Mouse (Mus musculus): ENCODE results near the gene Gpbp1. TPM values are rescaled to one million over a fixed set of nuclear protein-coding genes. Genes with fewer than 3 reads are reported as not detected.

The Gpbp1 gene
- polyA plus RNA-seq, 1 experiment: 29.9 TPM

- Histone ChIP-seq H3K27ac (ENCODE audit: control insufficient read depth, insufficient read depth, low read depth, low read length) (no peak overlapping the region), H3K27me3 (ENCODE audit: control insufficient read depth, insufficient read depth, low read length) (no peaks in the 10 kb centered on the region), H3K4me3 (ENCODE audit: control insufficient read depth, low read depth, low read length) (no peak overlapping the region; the same call in 1 of the 2 replicates), H3K36me3 (ENCODE audit: control insufficient read depth, insufficient read depth, low read length) (no peaks in the 10 kb centered on the region; the same call in 1 of the 2 replicates), H3K4me1 (ENCODE audit: control insufficient read depth, insufficient read depth, low read length) (no peaks in the 10 kb centered on the region)
- no peak for TF ChIP-seq CTCF (IDR thresholded peaks at IDR 0.05; ENCODE audit: control insufficient read depth, insufficient read depth, insufficient replicate concordance, low read depth, low read length)
- no peak for TF ChIP-seq POLR2A (IDR thresholded peaks at IDR 0.05; ENCODE audit: control insufficient read depth, low read depth, low read length)
Observed at GRCm38 (mm10) chr13:111467350-111467749, 22.6 kb downstream of the Gpbp1 start.

- H3K27me3 ChIP-seq (ENCODE audit: control insufficient read depth, insufficient read depth, low read length): no peaks in the 10 kb centered on the region
- no peaks in the 10 kb centered on the region for H3K4me1 ChIP-seq (ENCODE audit: control insufficient read depth, insufficient read depth, low read length)
- H3K27ac ChIP-seq (ENCODE audit: control insufficient read depth, insufficient read depth, low read depth, low read length): no peak overlapping the region
- TF ChIP-seq CTCF (IDR thresholded peaks at IDR 0.05; ENCODE audit: control insufficient read depth, insufficient read depth, insufficient replicate concordance, low read depth, low read length) (no peak), POLR2A (IDR thresholded peaks at IDR 0.05; ENCODE audit: control insufficient read depth, low read depth, low read length) (no peak)
- no peak overlapping the region for H3K4me3 ChIP-seq (ENCODE audit: control insufficient read depth, low read depth, low read length)
- H3K36me3 ChIP-seq (ENCODE audit: control insufficient read depth, insufficient read depth, low read length): no peaks in the 10 kb centered on the region; the same call in 1 of the 2 replicates
Observed at GRCm38 (mm10) chr13:111461424-111461823, 28.5 kb downstream of the Gpbp1 start.

GRCm38 (mm10) chr13:111456790-111457189 is 33.1 kb downstream of the Gpbp1 start:
- Histone ChIP-seq H3K36me3 (ENCODE audit: control insufficient read depth, insufficient read depth, low read length) (no peaks in the 10 kb centered on the region), H3K4me1 (ENCODE audit: control insufficient read depth, insufficient read depth, low read length) (no peaks in the 10 kb centered on the region), H3K27me3 (ENCODE audit: control insufficient read depth, insufficient read depth, low read length) (no peaks in the 10 kb centered on the region), H3K4me3 (ENCODE audit: control insufficient read depth, low read depth, low read length) (no peak overlapping the region), H3K27ac (ENCODE audit: control insufficient read depth, insufficient read depth, low read depth, low read length) (no peak overlapping the region)
- TF ChIP-seq CTCF (IDR thresholded peaks at IDR 0.05; ENCODE audit: control insufficient read depth, insufficient read depth, insufficient replicate concordance, low read depth, low read length): no peak
- TF ChIP-seq POLR2A (IDR thresholded peaks at IDR 0.05; ENCODE audit: control insufficient read depth, low read depth, low read length): no peak

- H3K36me3 ChIP-seq (ENCODE audit: control insufficient read depth, insufficient read depth, low read length): no peaks in the 10 kb centered on the region; the same call in 1 of the 2 replicates
- no peak overlapping the region for H3K4me3 ChIP-seq (ENCODE audit: control insufficient read depth, low read depth, low read length)
- no peaks in the 10 kb centered on the region for H3K4me1 ChIP-seq (ENCODE audit: control insufficient read depth, insufficient read depth, low read length)
- no peak overlapping the region for H3K27ac ChIP-seq (ENCODE audit: control insufficient read depth, insufficient read depth, low read depth, low read length)
- H3K27me3 ChIP-seq (ENCODE audit: control insufficient read depth, insufficient read depth, low read length): no peaks in the 10 kb centered on the region
- TF ChIP-seq CTCF (IDR thresholded peaks at IDR 0.05; ENCODE audit: control insufficient read depth, insufficient read depth, insufficient replicate concordance, low read depth, low read length) (no peak), POLR2A (IDR thresholded peaks at IDR 0.05; ENCODE audit: control insufficient read depth, low read depth, low read length) (no peak)
Observed at GRCm38 (mm10) chr13:111444325-111444724, 45.6 kb downstream of the Gpbp1 start.

- Histone ChIP-seq H3K4me3 (ENCODE audit: control insufficient read depth, low read depth, low read length) (no peak overlapping the region), H3K36me3 (ENCODE audit: control insufficient read depth, insufficient read depth, low read length) (no peaks in the 10 kb centered on the region), H3K27me3 (ENCODE audit: control insufficient read depth, insufficient read depth, low read length) (no peaks in the 10 kb centered on the region), H3K27ac (ENCODE audit: control insufficient read depth, insufficient read depth, low read depth, low read length) (no peak overlapping the region), H3K4me1 (ENCODE audit: control insufficient read depth, insufficient read depth, low read length) (no peaks in the 10 kb centered on the region)
- TF ChIP-seq CTCF (IDR thresholded peaks at IDR 0.05; ENCODE audit: control insufficient read depth, insufficient read depth, insufficient replicate concordance, low read depth, low read length): no peak
- no peak for TF ChIP-seq POLR2A (IDR thresholded peaks at IDR 0.05; ENCODE audit: control insufficient read depth, low read depth, low read length)
Observed at GRCm38 (mm10) chr13:111431174-111431573, 58.7 kb downstream of the Gpbp1 start.

GRCm38 (mm10) chr13:111421330-111421729 is 68.6 kb downstream of the Gpbp1 start:
- Histone ChIP-seq H3K36me3 (ENCODE audit: control insufficient read depth, insufficient read depth, low read length) (no peaks in the 10 kb centered on the region), H3K4me3 (ENCODE audit: control insufficient read depth, low read depth, low read length) (no peak overlapping the region), H3K27me3 (ENCODE audit: control insufficient read depth, insufficient read depth, low read length) (no peaks in the 10 kb centered on the region), H3K4me1 (ENCODE audit: control insufficient read depth, insufficient read depth, low read length) (no peaks in the 10 kb centered on the region), H3K27ac (ENCODE audit: control insufficient read depth, insufficient read depth, low read depth, low read length) (no peak overlapping the region)
- no peak for TF ChIP-seq CTCF (IDR thresholded peaks at IDR 0.05; ENCODE audit: control insufficient read depth, insufficient read depth, insufficient replicate concordance, low read depth, low read length)
- no peak for TF ChIP-seq POLR2A (IDR thresholded peaks at IDR 0.05; ENCODE audit: control insufficient read depth, low read depth, low read length)

- no peak for TF ChIP-seq CTCF (IDR thresholded peaks at IDR 0.05; ENCODE audit: control insufficient read depth, insufficient read depth, insufficient replicate concordance, low read depth, low read length)
- no peak for TF ChIP-seq POLR2A (IDR thresholded peaks at IDR 0.05; ENCODE audit: control insufficient read depth, low read depth, low read length)
- Histone ChIP-seq H3K27ac (ENCODE audit: control insufficient read depth, insufficient read depth, low read depth, low read length) (no peak overlapping the region), H3K4me3 (ENCODE audit: control insufficient read depth, low read depth, low read length) (no peak overlapping the region), H3K4me1 (ENCODE audit: control insufficient read depth, insufficient read depth, low read length) (no peaks in the 10 kb centered on the region), H3K36me3 (ENCODE audit: control insufficient read depth, insufficient read depth, low read length) (no peaks in the 10 kb centered on the region), H3K27me3 (ENCODE audit: control insufficient read depth, insufficient read depth, low read length) (no peaks in the 10 kb centered on the region)
Observed at GRCm38 (mm10) chr13:111418087-111418486, 71.8 kb downstream of the Gpbp1 start.

- Histone ChIP-seq H3K36me3 (ENCODE audit: control insufficient read depth, insufficient read depth, low read length) (no peaks in the 10 kb centered on the region), H3K27me3 (ENCODE audit: control insufficient read depth, insufficient read depth, low read length) (no peaks in the 10 kb centered on the region), H3K4me3 (ENCODE audit: control insufficient read depth, low read depth, low read length) (no peak overlapping the region), H3K27ac (ENCODE audit: control insufficient read depth, insufficient read depth, low read depth, low read length) (no peak overlapping the region), H3K4me1 (ENCODE audit: control insufficient read depth, insufficient read depth, low read length) (no peaks in the 10 kb centered on the region)
- no peak for TF ChIP-seq CTCF (IDR thresholded peaks at IDR 0.05; ENCODE audit: control insufficient read depth, insufficient read depth, insufficient replicate concordance, low read depth, low read length)
- TF ChIP-seq POLR2A (IDR thresholded peaks at IDR 0.05; ENCODE audit: control insufficient read depth, low read depth, low read length): no peak
Observed at GRCm38 (mm10) chr13:111413156-111413555, 76.8 kb downstream of the Gpbp1 start.

Data from testis, adult 2 months (tissue).